Mouse (Mus musculus): Measurements from ENCODE around the gene Igf1. TPM values are rescaled to one million over a fixed set of nuclear protein-coding genes. Genes with fewer than 3 reads are reported as not detected.

Gene Igf1
- polyA plus RNA-seq, 1 experiment from 2014 or later = 25.7 TPM

GRCm38 (mm10) chr10:87857215-87857955, 680 bp upstream of the Igf1 start:
- Histone ChIP-seq H3K27me3 (ENCODE audit: control insufficient read depth, insufficient read depth, low read length) (no peaks in the 10 kb centered on the region), H3K9me3 (ENCODE audit: control insufficient read depth, low read length) (no peaks in the 10 kb centered on the region), H3K36me3 (ENCODE audit: control insufficient read depth, insufficient read depth, low read length) (no peaks in the 10 kb centered on the region), H3K9ac (replicated peaks; ENCODE audit: low read depth, low read length) (no peak overlapping the region), H3K27ac (ENCODE audit: low read depth, low read length) (no peak overlapping the region), H3K4me2 (ENCODE audit: low read depth, low read length) (no peak overlapping the region), H3K4me1 (ENCODE audit: control insufficient read depth, insufficient read depth, low read length) (peaks cover 5% of the 10 kb centered on the region; the same call in 1 of the 2 replicates), H3K4me3 (ENCODE audit: low read depth, low read length) (no peak overlapping the region)
- 66% methylated on average over 8 of the region's 8 CpGs for WGBS
- no peak for ATAC-seq (ENCODE audit: low read depth)

GRCm38 (mm10) chr10:87858939-87859338, 874 bp downstream of the Igf1 start:
- Histone ChIP-seq H3K9me3 (ENCODE audit: control insufficient read depth, low read length) (no peaks in the 10 kb centered on the region), H3K27me3 (ENCODE audit: control insufficient read depth, insufficient read depth, low read length) (no peaks in the 10 kb centered on the region), H3K4me2 (ENCODE audit: low read depth, low read length) (peak overlapping the region; percentile 65; the same call in 1 of the 2 replicates), H3K9ac (replicated peaks; ENCODE audit: low read depth, low read length) (no peak overlapping the region), H3K36me3 (ENCODE audit: control insufficient read depth, insufficient read depth, low read length) (no peaks in the 10 kb centered on the region), H3K27ac (ENCODE audit: low read depth, low read length) (no peak overlapping the region), H3K4me1 (ENCODE audit: control insufficient read depth, insufficient read depth, low read length) (peaks cover 5% of the 10 kb centered on the region; the same call in 1 of the 2 replicates), H3K4me3 (ENCODE audit: low read depth, low read length) (peak overlapping the region; percentile 35; the same call in 1 of the 2 replicates)
- 53% methylated on average over 6 of the region's 6 CpGs for WGBS
- ATAC-seq (ENCODE audit: low read depth) = no peak

GRCm38 (mm10) chr10:87859453-87859852, 1.4 kb downstream of the Igf1 start:
- Histone ChIP-seq H3K4me3 (ENCODE audit: low read depth, low read length) (peak overlapping the region; percentile 35), H3K27me3 (ENCODE audit: control insufficient read depth, insufficient read depth, low read length) (no peaks in the 10 kb centered on the region), H3K27ac (ENCODE audit: low read depth, low read length) (no peak overlapping the region), H3K4me2 (ENCODE audit: low read depth, low read length) (peak overlapping the region; percentile 65), H3K9ac (replicated peaks; ENCODE audit: low read depth, low read length) (peak overlapping the region; percentile 48; the same call in 1 of the 2 replicates), H3K9me3 (ENCODE audit: control insufficient read depth, low read length) (no peaks in the 10 kb centered on the region), H3K36me3 (ENCODE audit: control insufficient read depth, insufficient read depth, low read length) (no peaks in the 10 kb centered on the region), H3K4me1 (ENCODE audit: control insufficient read depth, insufficient read depth, low read length) (peaks cover 5% of the 10 kb centered on the region; the same call in 1 of the 2 replicates)
- ATAC-seq (ENCODE audit: low read depth) = no peak
- WGBS = 10% methylated on average over 10 of the region's 10 CpGs

GRCm38 (mm10) chr10:87860181-87861103, 2.4 kb downstream of the Igf1 start:
- H3K4me1 ChIP-seq (ENCODE audit: control insufficient read depth, insufficient read depth, low read length) = peaks cover 5% of the 10 kb centered on the region; the same call in 1 of the 2 replicates
- H3K4me3 ChIP-seq (ENCODE audit: low read depth, low read length) = peak overlapping the region; percentile 35
- peak; percentile 68 for ATAC-seq (ENCODE audit: low read depth)
- H3K36me3 ChIP-seq (ENCODE audit: control insufficient read depth, insufficient read depth, low read length) = no peaks in the 10 kb centered on the region
- peak overlapping the region; percentile 48 for H3K9ac ChIP-seq (replicated peaks; ENCODE audit: low read depth, low read length)
- H3K9me3 ChIP-seq (ENCODE audit: control insufficient read depth, low read length) = no peaks in the 10 kb centered on the region
- H3K4me2 ChIP-seq (ENCODE audit: low read depth, low read length) = peak overlapping the region; percentile 65
- peak overlapping the region; percentile 60; the same call in 1 of the 2 replicates for H3K27ac ChIP-seq (ENCODE audit: low read depth, low read length)
- no peaks in the 10 kb centered on the region for H3K27me3 ChIP-seq (ENCODE audit: control insufficient read depth, insufficient read depth, low read length)
- 2% methylated on average over 30 of the region's 30 CpGs for WGBS

- ATAC-seq (ENCODE audit: low read depth) = no peak
- H3K4me3 ChIP-seq (ENCODE audit: low read depth, low read length) = peak overlapping the region; percentile 35
- H3K27ac ChIP-seq (ENCODE audit: low read depth, low read length) = no peak overlapping the region
- H3K27me3 ChIP-seq (ENCODE audit: control insufficient read depth, insufficient read depth, low read length) = no peaks in the 10 kb centered on the region
- WGBS = 56% methylated on average over 6 of the region's 6 CpGs
- H3K9ac ChIP-seq (replicated peaks; ENCODE audit: low read depth, low read length) = peak overlapping the region; percentile 48; the same call in 1 of the 2 replicates
- peak overlapping the region; percentile 65 for H3K4me2 ChIP-seq (ENCODE audit: low read depth, low read length)
- peaks cover 5% of the 10 kb centered on the region; the same call in 1 of the 2 replicates for H3K4me1 ChIP-seq (ENCODE audit: control insufficient read depth, insufficient read depth, low read length)
- no peaks in the 10 kb centered on the region for H3K36me3 ChIP-seq (ENCODE audit: control insufficient read depth, insufficient read depth, low read length)
- no peaks in the 10 kb centered on the region for H3K9me3 ChIP-seq (ENCODE audit: control insufficient read depth, low read length)
These were observed 3.0 kb downstream of the Igf1 start for GRCm38 (mm10) chr10:87861104-87861455.

GRCm38 (mm10) chr10:87862899-87863298, 4.8 kb downstream of the Igf1 start:
- H3K4me3 ChIP-seq (ENCODE audit: low read depth, low read length) = no peak overlapping the region
- ATAC-seq (ENCODE audit: low read depth) = no peak
- no peak overlapping the region for H3K9ac ChIP-seq (replicated peaks; ENCODE audit: low read depth, low read length)
- no peaks in the 10 kb centered on the region for H3K36me3 ChIP-seq (ENCODE audit: control insufficient read depth, insufficient read depth, low read length)
- H3K4me2 ChIP-seq (ENCODE audit: low read depth, low read length) = no peak overlapping the region
- H3K9me3 ChIP-seq (ENCODE audit: control insufficient read depth, low read length) = no peaks in the 10 kb centered on the region
- WGBS = 69% methylated on average over 7 of the region's 7 CpGs
- H3K27me3 ChIP-seq (ENCODE audit: control insufficient read depth, insufficient read depth, low read length) = no peaks in the 10 kb centered on the region
- H3K27ac ChIP-seq (ENCODE audit: low read depth, low read length) = no peak overlapping the region
- peaks cover 5% of the 10 kb centered on the region; the same call in 1 of the 2 replicates for H3K4me1 ChIP-seq (ENCODE audit: control insufficient read depth, insufficient read depth, low read length)

- Histone ChIP-seq H3K4me1 (ENCODE audit: control insufficient read depth, insufficient read depth, low read length) (peaks cover 3% of the 10 kb centered on the region; the same call in 1 of the 2 replicates), H3K9ac (replicated peaks; ENCODE audit: low read depth, low read length) (no peak overlapping the region), H3K27me3 (ENCODE audit: control insufficient read depth, insufficient read depth, low read length) (no peaks in the 10 kb centered on the region), H3K9me3 (ENCODE audit: control insufficient read depth, low read length) (no peaks in the 10 kb centered on the region), H3K4me2 (ENCODE audit: low read depth, low read length) (no peak overlapping the region), H3K27ac (ENCODE audit: low read depth, low read length) (no peak overlapping the region), H3K36me3 (ENCODE audit: control insufficient read depth, insufficient read depth, low read length) (no peaks in the 10 kb centered on the region), H3K4me3 (ENCODE audit: low read depth, low read length) (no peak overlapping the region)
- ATAC-seq (ENCODE audit: low read depth) = no peak
- 54% methylated on average over 4 of the region's 4 CpGs for WGBS
These were observed 5.3 kb downstream of the Igf1 start for GRCm38 (mm10) chr10:87863326-87863725.

GRCm38 (mm10) chr10:87865712-87866111, 7.6 kb downstream of the Igf1 start:
- Histone ChIP-seq H3K9ac (replicated peaks; ENCODE audit: low read depth, low read length) (no peak overlapping the region), H3K4me3 (ENCODE audit: low read depth, low read length) (no peak overlapping the region), H3K9me3 (ENCODE audit: control insufficient read depth, low read length) (no peaks in the 10 kb centered on the region), H3K27ac (ENCODE audit: low read depth, low read length) (no peak overlapping the region), H3K4me2 (ENCODE audit: low read depth, low read length) (no peak overlapping the region), H3K36me3 (ENCODE audit: control insufficient read depth, insufficient read depth, low read length) (no peaks in the 10 kb centered on the region), H3K4me1 (ENCODE audit: control insufficient read depth, insufficient read depth, low read length) (no peaks in the 10 kb centered on the region), H3K27me3 (ENCODE audit: control insufficient read depth, insufficient read depth, low read length) (no peaks in the 10 kb centered on the region)
- 94% methylated on average over 9 of the region's 9 CpGs for WGBS
- ATAC-seq (ENCODE audit: low read depth) = no peak

Data from neural tube, embryonic 14.5 days (tissue).